Mouse (Mus musculus) CD8-positive naive resting alpha-beta T cell, adult 2 months (primary cell): ENCODE results near the gene Dnah8.
"Not testable (repeated sequence)": the region's sequence is repeated elsewhere in the genome, so short reads cannot be mapped to it uniquely, and the experiment has no call there.

Experiments used
- DNase-seq, 2 experiments: peaks; one replicate each; pipeline ENCODE4 v3.0.0; 2022; ENCODE audit warnings: low read depth in 2 of 2, low spot score in 2 of 2

Gene Dnah8

DNA sequence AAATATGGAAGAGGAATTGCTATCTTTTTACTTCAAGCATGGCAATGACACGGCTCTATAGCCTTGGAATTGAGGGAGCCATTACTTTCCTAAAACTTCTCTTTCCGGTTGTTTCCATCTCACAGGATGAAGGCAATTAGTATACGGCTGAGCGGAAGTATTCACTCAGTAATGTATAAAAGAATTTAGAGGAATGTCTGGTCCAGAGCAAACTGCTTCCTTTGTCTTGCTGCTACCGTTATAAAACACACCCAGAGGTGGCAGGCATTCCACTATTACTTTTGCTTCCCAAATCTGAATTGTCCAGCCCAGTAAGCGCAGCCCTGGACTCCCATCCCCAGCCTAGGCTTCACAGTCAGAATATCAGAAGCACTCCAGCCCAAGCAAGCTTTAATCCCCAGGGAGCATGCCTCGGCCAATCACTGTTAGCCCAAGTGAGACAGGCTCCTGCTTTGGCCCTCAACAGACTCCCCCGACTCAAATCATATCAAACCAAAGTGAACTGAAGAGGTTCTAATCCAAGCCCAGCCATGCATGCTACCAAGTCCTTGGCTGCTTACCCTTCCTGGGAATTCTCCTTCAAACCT is 16.2 kb upstream of the Dnah8 start:
- DNase-seq: no peak

DNA sequence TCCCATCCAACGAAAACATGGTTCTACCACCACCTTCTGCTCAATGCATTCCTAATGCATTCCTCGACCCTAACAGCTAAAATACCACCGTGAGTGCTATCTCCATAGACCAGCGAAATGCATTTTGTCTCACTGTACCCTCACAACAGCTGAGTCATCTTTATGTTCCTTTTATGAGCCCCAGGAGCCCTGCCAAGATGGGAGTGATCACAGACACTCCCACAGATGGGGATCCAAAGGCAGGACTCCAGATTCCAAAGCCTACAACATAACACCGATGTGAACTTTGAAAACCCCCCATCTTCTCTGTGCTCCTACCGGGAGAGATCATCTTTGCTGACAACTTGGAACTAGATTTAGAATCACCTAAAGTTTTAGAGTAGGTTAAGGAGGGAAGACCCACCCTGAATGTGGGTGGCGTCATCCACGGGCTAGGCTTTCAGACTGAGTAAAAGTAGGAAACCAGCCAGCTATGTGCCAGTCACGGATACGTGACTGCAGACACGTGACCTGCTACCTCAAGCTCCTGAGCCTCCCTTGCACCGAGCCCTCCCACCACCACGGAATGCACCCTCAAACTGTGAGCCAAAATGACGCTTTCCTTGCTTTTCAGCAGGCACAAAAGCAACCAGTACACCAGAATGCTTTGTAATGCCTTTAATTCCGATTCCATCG is 14.7 kb upstream of the Dnah8 start:
- DNase-seq: no peak

DNA sequence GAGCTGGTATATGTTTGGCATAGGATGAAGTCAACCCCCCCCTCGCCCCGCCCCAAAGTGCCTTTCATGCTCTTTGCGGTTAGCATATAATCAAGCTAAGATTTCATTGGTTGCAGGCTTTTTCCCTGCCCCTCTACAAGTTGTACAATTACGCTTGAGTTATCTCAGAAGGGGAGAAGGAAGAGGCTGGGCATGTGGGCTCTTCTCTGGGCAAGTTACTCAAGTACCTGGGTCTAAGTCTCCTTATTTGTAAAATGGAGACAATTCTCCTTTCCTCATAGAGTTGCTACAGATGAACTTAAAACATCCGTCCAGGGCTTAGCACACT is 14.2 kb upstream of the Dnah8 start:
- DNase-seq: no peak

DNA sequence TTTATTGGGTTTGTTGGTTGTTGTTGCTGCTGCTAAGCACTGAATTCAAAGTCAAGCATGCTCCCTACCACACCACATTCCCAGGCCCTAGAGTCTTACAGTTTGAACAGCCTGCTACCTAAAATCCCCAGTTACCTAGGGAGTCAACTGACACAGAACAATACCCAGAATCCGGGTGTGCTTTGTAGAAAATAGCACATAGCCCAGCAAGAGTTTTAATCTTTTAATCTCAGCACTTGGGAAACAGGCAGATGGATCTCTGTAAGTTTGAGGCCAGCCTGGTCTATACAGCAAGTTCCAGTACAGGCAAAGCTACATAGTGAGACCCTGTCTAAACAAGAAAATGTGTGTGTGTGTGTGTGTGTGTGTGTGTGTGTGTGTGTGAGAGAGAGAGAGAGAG is 13.4 kb upstream of the Dnah8 start:
- no peak for DNase-seq

DNA sequence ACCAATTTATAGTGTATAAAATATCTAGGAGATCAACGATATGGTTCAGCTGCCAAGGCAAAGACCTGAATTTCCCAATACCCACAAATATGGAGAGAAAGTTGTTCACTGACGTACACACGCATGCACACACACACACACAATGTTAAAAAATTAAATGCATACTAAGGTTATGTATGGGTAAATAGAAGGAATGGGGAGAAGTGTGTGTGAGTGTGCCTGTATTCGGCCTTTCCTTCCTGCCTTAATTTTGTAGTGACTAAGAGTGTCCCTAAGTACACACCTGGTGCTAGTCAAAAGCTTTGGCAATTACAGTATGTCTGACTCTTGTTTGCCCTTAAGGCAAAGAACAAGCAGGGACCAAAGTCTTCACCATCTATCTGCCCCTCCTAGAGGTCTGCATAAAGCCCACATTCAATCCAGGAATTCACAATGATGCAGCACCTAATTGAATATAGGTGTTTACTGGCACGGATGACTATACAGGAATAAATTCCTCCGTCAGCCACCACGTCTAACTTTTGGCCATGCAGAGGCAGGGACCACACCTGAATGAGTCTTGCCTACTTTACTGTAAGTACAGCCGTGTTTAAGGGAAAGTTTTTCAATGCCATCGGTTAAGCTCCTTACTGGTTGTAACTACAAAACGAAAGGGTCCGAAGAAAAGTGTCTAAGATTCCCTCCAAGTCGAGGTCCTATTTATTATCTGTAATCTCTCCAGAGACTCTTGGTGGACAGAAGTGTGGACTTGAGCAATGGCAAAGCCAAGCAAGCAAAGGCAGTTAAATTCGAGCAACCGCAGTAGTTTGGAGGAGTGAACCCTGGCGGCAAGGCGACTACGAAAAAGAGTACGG is 12.7 kb upstream of the Dnah8 start:
- peak in 1 of 2 experiments; percentile 38 for DNase-seq

DNA sequence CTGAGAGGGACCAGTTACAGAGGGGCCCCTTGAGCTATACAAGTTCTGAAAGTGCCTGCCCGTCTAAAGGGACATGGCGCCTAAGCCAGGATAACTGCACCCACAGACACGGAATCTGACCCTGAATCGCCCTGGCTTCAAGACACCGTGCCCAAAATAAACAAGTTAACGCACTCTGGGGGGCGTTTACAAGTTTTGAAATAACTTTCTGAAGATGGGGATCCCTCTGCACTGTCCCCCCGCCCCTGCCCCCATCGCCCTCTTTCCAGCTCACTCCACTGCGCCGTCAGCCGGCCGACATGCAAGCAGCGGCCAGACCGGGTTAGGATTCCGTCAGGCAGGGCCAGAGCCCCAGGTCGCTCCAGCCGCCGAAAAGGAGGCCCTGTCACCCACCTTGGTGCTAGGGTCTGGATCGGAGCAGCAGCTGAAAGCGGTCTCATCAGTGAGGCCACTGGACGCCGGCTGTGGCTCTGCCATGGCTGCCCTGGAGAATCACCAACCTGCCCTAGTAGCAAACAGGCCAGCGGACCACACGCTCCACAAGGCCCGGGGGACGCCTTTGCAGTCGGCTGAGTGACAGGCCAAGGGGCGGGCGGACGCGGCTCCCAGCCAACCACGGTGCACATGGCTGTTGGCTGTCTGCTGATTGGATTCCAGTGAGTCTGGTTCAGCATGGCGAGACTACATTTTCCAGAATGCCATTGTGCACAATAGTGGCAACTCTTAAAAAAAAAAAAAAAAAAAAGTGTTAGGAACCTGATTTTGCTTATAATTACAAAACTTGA is 11.9 kb upstream of the Dnah8 start:
- DNase-seq: peak; percentile 94 to 98

DNA sequence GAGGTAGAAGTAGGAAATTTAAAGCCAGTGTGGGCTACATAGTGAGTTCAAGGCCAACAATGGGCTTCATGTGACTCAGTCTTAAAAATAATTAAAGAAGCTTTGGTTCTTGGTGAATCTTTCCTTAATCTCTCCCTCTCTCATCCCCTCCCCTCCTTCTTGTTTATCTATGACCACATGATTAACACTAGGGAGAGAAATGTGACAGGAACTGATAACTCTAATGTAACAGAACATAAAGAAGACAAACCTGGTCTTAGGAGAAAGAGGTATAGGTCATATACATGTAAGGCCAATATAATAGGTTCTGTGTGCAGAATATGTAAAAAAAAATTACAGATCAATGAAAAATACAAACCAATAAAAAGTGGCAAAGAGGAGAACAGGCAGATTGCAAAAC is 10.8 kb upstream of the Dnah8 start:
- no peak for DNase-seq

DNA sequence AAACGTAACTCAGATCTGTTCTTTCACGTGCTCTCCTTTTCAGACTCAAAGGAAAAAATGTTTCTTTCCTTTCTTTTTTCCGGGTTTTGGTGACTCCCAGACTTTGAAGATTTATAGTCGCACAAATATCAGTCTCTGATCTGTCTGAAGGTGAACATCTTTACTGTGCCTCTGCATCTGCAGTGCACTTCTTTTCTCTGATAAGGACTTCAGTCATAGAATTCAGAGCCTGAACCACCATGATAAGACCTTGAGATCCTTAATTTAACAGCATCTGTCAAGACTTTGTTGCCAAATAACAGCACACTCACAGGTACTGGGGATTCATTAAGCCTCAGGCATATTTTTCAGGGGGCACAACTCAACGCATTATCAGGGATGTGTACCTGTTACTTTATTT is 8.0 kb upstream of the Dnah8 start:
- DNase-seq: no peak

DNA sequence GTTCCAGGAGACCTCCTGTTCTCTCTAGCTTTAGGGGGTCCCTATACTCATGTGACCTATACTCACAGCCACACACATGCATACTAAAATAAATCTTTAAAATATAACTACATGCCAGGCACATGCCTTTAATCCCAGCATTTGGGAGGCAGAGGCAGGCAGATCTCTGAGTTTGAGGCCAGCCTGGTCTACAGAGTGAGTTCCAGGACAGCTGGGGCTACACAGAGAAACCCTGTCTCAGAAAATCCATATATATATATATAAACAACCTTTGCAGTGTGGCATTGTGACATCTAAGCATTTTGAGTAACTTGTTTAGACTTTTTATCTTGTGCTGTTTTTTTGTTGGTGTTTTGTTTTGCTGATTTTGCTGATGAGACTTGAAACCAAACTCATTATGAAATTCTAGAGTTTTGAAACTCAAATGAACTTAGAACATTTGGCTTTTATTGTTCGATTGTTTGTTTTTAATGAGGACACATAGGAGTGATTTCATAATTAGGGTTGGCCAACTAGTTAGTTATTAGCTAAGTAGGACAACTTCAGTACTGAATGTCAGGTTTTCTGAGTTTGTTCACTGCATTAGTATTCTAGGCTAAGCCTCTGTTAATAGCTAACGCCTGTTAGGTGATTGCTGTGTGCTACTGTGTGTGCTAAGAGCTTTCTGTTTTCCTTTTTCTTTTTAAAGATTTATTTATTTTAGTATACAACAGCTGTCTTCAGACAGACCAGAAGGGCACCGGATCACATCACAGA is 5.8 kb upstream of the Dnah8 start:
- DNase-seq: no peak

DNA sequence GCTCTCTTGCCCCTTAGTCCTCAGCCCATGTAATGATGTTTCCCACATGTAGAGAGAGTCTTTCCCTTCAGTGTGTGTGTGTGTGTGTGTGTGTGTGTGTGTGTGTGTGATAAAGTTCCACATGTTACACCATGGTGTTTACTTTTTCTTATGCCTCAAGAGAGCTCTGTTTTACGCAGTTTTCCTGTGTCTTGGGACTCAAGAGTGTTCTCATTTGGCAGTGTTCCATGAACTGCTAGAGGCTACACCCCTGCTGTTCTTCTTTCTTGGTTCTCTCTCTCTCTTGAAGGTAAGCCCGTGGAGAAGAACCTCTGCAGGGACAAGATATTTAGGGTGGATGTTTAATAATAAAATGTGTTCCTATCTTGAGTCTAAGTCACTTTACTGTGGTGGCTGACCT is 5.0 kb upstream of the Dnah8 start:
- no peak for DNase-seq

DNA sequence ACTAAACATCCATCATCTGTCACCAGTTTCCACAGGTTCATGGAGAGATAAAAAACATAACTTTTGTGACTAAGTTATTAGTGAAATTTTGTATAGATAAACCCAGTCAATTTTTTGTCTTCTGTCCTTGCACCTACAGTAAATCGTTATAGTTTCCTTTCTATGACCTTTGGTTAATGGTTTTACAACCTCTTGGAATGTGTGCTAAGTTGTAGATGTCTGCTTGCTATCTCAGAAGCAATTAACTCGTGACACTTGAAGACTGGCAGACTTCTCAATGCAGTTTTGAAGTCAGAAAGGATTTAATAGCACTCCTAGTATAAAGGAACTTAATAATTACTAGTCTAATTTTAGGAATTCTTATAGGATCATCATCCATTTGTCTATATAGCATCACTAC is 3.6 kb upstream of the Dnah8 start:
- no peak for DNase-seq

DNA sequence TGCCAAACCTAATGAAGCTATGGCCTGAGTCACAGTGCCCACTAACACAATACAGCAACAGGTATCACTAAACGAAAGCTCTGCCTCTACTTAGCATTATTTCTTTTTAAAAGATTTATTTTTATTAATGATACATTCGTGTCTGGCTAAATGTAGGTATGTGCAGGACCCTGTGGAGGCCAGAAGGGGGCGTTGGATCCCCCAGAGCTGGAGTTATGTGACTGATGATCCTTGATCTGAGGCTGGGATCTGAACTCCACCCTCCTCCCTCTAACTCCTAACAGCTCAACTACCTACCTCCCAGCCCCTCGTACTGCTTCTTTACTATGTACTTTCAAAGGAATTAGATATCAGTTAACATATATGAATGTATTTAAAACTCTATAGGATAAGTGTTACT is 2.7 kb upstream of the Dnah8 start:
- no peak for DNase-seq

DNA sequence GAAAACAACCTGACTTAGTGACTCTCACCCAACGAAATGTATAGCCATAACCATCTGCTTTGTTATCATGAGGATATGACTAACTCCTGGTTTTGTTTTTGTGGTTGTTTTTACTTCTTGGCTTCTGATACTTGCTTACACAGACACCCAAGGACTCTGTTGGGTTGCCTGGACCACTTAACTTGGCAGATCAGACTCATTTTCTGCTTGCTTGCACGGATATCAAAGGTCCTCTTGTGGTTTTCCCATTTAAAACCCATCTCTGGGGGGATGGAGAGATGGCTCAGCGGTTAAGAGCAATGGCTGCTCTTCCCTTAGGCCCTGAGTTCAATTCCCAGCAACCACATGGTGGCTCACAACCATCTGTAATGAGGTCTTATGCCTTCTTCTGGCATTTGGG is 954 bp upstream of the Dnah8 start:
- no peak for DNase-seq

DNA sequence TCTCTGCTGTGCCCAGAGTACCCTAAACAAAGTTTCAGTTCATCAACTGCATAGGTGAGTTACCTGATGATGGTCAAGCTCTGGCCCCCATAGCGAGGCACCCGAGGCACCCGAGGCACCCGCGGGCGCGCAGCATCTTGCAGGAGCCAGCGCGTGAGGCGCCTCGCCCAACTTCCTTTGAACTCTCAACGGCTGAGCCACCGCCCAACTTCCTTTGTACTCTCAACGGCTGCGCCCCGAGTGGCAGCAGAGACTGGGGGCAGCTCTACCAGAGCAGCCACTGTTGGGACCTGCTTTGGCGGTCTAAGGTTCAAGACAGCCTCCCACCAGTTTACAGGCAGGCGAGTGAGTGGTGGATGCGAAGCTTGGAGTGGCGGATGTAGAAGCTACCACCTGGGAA is 2.6 kb downstream of the Dnah8 start, which contains the start of gene Glo1:
Gene Glo1 (minus strand): TSS at position 153 of the 400 bp plus-strand sequence.
- DNase-seq: not testable (repeated sequence)

DNA sequence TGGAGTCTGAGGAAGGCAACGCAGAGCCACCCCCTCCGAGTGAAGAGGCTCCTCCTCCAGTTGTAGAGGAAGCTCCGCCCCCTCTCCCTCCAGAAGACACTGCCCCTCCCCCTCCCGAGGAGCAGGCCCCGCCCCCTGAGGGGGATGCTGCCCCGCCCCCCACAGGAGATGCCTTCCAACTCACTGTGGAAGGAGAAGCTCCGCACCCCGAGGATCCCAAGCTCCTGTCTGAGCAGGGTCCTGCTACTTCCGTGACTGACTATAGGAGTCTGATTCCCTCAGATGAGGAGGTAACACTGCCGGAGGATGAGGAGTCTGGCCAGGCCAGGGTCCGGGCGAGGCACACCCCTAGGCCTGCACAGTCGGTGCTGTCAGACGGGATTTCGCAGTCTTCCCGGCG is 11.2 kb downstream of the Dnah8 start:
- no peak for DNase-seq

DNA sequence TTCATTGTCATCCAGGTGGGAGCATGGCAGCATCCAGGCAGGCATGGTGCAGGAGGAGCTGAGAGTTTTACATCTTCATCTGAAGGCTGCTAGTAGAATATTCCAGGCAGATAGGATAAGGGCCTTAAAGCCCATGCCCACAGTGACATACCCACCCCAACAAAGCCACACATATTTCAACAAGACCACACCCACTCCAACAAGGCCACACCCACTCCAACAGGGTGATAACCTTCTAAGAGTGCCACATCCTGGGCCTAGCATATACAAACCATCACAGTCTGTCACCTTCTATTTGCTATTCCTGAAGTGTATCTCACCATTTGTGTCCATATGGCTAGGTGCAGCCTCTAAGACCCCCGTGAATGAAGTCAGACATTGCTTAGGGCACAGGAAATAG is 13.6 kb downstream of the Dnah8 start:
- no peak for DNase-seq

DNA sequence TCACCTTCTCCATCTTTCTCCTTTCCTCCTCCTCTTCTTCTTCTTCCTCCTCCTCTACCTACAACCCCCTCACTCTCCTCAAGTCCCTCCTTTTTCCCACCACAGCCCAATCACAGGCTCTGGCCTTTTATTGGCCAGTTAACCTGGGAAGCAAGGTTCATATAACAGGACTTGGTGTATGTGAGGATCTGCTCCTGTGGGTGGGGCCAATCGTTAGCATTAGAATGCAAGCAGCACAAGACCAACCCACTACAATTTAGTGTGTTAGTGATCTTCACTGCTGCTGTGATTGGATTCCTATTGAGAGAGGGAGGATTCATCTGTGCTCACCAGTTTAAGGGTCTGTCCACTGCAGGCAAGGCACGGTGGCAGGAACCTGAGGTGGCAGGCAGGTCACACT is 14.8 kb downstream of the Dnah8 start:
- DNase-seq: no peak

DNA sequence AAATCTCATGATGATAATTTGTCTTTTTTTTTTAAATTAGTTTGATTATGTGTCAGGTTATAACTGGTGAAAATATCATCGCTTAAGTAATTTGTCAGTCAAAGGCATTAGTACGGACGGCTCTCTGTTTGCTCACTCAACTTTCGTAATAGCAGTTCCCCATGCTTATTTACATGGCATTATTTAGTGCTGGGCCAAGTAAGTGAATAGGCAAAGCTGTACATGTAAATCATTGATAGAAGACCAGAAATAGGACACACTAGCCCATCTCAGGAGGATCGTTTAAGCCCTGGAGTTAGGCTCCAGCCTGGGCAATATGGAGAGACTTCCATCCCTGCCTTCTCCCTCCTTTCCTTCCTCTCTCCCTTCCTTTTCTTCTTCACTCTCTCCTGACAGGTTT is 16.7 kb downstream of the Dnah8 start:
- no peak for DNase-seq

DNA sequence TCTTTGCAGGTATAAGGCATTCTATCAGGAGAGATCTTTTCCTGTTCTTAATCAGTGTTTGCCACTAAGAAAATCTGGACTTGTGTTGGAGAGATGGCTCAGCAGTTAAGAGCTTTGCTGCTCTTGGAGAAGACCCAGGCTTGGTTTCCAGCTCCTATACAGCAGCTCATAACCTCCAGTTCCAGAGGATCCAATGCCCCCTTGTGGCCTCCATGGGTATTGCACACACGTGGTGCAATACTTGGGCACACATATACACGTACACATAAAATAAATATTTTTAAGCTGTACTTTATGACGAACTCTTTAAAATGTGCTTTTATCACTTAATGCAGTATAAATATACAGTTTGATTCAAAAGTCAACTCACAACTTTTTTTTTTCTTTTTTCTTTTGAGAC is 24.6 kb downstream of the Dnah8 start:
- peak; percentile 20 to 29 for DNase-seq

DNA sequence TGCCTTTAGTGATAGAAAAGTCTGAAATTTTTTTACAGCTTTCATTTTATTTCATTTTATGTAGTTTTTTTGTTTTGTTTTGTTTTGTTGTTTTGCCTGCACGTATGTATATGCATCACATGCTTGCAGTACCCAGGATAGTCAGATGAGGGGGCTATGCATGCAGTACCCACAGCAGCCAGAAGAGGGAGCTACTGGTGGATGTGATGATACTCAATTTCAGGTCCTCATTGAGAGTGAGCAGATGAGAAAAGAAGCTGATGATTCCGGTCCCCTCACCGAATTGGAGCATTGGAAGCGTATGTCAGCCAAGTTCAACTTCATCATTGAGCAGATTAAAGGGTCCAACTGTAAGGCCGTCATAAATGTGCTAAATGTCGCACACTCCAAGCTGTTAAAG is 28.9 kb downstream of the Dnah8 start:
- peak; percentile 39 to 58 for DNase-seq
